Mouse (Mus musculus) spleen, adult 2 months (tissue): ENCODE measurements around the gene Ifitm6. TPM values are rescaled to one million over a fixed set of nuclear protein-coding genes. Genes with fewer than 3 reads are reported as not detected.

ENCODE experiments used
- DNase-seq, 2 experiments: peaks; one replicate each; pipeline versions ENCODE4 v3.0.0 to v3.0.0-alpha.2; 2012 to 2021; ENCODE audit warnings: low spot score in 2 of 2, low read depth in 1 of 2
- H3K27ac ChIP-seq: fragments of 200-500 bp; 2 replicates; pipeline ENCODE4 v1.5.1; 2012; ENCODE audit warnings: low read length, inconsistent platforms; ENCODE audit not compliant: insufficient read depth
- H3K27me3 ChIP-seq: fragments of 200-500 bp; 2 replicates; pipeline ENCODE4 v1.6.1; 2012; ENCODE audit warnings: mild to moderate bottlenecking, moderate library complexity, low read length, inconsistent platforms; ENCODE audit not compliant: control insufficient read depth, insufficient read depth
- H3K36me3 ChIP-seq: fragments of 200-500 bp; 2 replicates; pipeline ENCODE4 v1.6.1; 2012; ENCODE audit warnings: mild to moderate bottlenecking, low read length, inconsistent platforms; ENCODE audit not compliant: control insufficient read depth, insufficient read depth
- H3K4me1 ChIP-seq: fragments of 200-500 bp; 2 replicates; pipeline ENCODE4 v1.6.1; 2011; ENCODE audit warnings: inconsistent platforms; ENCODE audit not compliant: control insufficient read depth, insufficient read depth, insufficient read length
- H3K4me3 ChIP-seq: fragments of 200-500 bp; 2 replicates; pipeline ENCODE4 v1.5.1; 2011; ENCODE audit warnings: mild to moderate bottlenecking, inconsistent platforms; ENCODE audit not compliant: insufficient read depth, insufficient read length; ENCODE audit errors: extremely low read depth
- CTCF ChIP-seq: fragments of 200-500 bp; IDR thresholded peaks from 2 replicates; pipeline ENCODE4 v1.5.1; 2011; ENCODE audit warnings: mild to moderate bottlenecking, inconsistent platforms; ENCODE audit not compliant: insufficient read depth, insufficient read length, insufficient replicate concordance; ENCODE audit errors: extremely low read depth
- POLR2A ChIP-seq: fragments of 200-500 bp; IDR thresholded peaks from 2 replicates; pipeline ENCODE4 v1.6.1; 2011; ENCODE audit warnings: low read depth, low read length, inconsistent platforms
- WGBS: fragments of 180-500 bp; shearing (Covaris S2); methylation state at CpG from one replicate; pipeline ENCODE4 v1.1.7; 2018; 5-methylcytosine and 5-hydroxymethylcytosine counted together
- polyA plus RNA-seq: library from polyadenylated mRNA; depleted of rRNA; stranded (reverse); fragments of >200 nt; gene quantifications from 2 replicates; pipeline ENCODE4 v1.2.3, GENCODE M21; 2012

The Ifitm6 gene
- polyA plus RNA-seq, 1 experiment, result 25.5 TPM

DNA sequence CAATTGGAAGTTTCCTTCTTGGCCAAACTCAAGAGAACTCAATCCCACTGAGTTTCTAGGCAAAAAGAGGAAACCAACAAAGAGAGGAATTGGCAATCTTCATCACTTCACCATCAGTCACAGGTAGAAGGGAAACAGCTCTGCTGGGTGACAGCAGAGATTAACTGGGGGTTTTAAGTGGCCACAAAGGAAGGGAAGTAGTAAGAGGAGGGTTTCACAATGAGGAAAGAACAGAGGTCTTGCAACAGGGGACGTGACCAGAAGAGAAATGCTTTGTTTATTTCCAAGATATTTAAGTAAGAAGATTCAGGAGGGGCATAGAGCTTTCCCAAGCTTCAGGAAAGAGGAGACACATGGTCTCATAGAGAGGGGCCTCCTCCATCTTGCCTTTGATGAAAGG lies 19.9 kb downstream of the Ifitm6 start:
- H3K36me3 ChIP-seq, result no peaks in the 10 kb centered on the region
- 31% methylated on average over 1 of the region's 1 CpGs for WGBS
- H3K27ac ChIP-seq, result no peak overlapping the region
- H3K4me3 ChIP-seq, result no peak overlapping the region
- TF ChIP-seq POLR2A, result no peak
- TF ChIP-seq CTCF, result no peak
- no peaks in the 10 kb centered on the region for H3K27me3 ChIP-seq
- DNase-seq, result no peak
- no peaks in the 10 kb centered on the region for H3K4me1 ChIP-seq

- Histone ChIP-seq H3K36me3 (no peaks in the 10 kb centered on the region), H3K27ac (no peak overlapping the region), H3K4me1 (peaks cover 4% of the 10 kb centered on the region; the same call in 1 of the 2 replicates), H3K4me3 (no peak overlapping the region), H3K27me3 (no peaks in the 10 kb centered on the region)
- whole genome bisulfite sequencing, result 38% methylated on average over 14 of the region's 14 CpGs
- no peak for DNase-seq
- TF ChIP-seq POLR2A, result no peak
- TF ChIP-seq CTCF, result no peak
Observed at GRCm38 (mm10) chr7:140991117-140991689, 26.5 kb downstream of the Ifitm6 start.

- Histone ChIP-seq H3K27ac (no peak overlapping the region), H3K4me1 (peaks cover 4% of the 10 kb centered on the region; the same call in 1 of the 2 replicates), H3K36me3 (no peaks in the 10 kb centered on the region), H3K27me3 (no peaks in the 10 kb centered on the region), H3K4me3 (no peak overlapping the region)
- no peak for TF ChIP-seq CTCF
- TF ChIP-seq POLR2A, result no peak
- DNase-seq, result no peak
- WGBS, result 26% methylated on average over 5 of the region's 5 CpGs
Observed at GRCm38 (mm10) chr7:140990622-140991021, 27.1 kb downstream of the Ifitm6 start.

GRCm38 (mm10) chr7:140990185-140990584 lies 27.5 kb downstream of the Ifitm6 start:
- WGBS, result 34% methylated on average over 6 of the region's 6 CpGs
- no peak for DNase-seq
- Histone ChIP-seq H3K27me3 (no peaks in the 10 kb centered on the region), H3K36me3 (no peaks in the 10 kb centered on the region), H3K27ac (no peak overlapping the region), H3K4me3 (no peak overlapping the region), H3K4me1 (peaks cover 4% of the 10 kb centered on the region; the same call in 1 of the 2 replicates)
- TF ChIP-seq CTCF (no peak), POLR2A (no peak)

GRCm38 (mm10) chr7:140989022-140989421 lies 28.7 kb downstream of the Ifitm6 start:
- peaks cover 4% of the 10 kb centered on the region; the same call in 1 of the 2 replicates for H3K4me1 ChIP-seq
- no peaks in the 10 kb centered on the region for H3K27me3 ChIP-seq
- no peak overlapping the region for H3K4me3 ChIP-seq
- TF ChIP-seq POLR2A (no peak), CTCF (no peak)
- WGBS, result 85% methylated on average over 4 of the region's 4 CpGs
- DNase-seq, result no peak
- H3K27ac ChIP-seq, result no peak overlapping the region
- H3K36me3 ChIP-seq, result no peaks in the 10 kb centered on the region

DNA sequence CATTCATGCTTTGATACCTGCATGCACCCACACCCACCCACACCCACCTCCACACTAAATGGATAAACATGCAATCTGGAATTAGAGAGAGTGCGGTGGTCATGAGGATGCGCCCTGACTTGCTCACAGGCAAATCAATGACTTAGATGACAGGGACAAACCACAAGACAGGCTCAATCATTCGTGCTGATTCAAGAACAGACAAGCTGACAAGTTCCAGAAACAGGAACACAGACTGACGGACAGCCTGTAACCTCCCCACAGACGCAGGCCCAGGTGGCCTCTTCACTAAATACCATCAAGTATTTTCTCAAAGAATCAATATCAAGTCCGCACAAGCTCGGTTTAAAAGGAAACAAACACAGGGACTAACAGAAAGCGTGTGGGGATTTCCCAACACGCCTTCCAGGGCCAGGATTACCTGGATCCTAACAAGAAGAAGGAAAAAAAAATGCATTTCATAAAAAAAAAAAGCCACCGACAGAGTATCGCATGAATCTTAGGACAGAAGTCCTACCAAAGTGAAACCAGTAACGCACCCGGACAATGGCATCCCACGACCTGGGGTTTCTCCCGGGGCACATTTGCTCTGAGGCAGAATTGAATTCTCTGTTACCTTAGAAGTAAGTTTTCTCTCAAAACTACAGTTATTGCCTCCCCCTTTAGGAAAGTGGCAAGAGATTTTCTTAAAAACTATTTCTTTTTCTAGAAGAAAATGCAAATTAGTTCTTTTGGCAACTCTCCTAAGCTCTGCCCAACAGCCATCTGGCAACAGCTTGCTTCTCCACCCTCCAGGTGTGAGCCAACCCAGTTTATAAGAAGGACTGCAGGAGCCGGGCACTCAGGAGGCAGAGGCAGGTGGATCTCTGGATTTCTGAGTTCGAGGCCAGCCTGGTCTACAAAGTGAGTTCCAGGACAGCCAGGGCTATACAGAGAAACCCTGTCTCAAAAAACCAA lies 30.3 kb downstream of the Ifitm6 start:
- H3K27ac ChIP-seq, result no peak overlapping the region
- DNase-seq, result no peak
- no peak overlapping the region for H3K4me3 ChIP-seq
- H3K36me3 ChIP-seq, result no peaks in the 10 kb centered on the region
- no peaks in the 10 kb centered on the region for H3K27me3 ChIP-seq
- 49% methylated on average over 17 of the region's 17 CpGs for WGBS
- H3K4me1 ChIP-seq, result peaks cover 4% of the 10 kb centered on the region; the same call in 1 of the 2 replicates
- TF ChIP-seq CTCF (no peak), POLR2A (no peak)
